Mouse (Mus musculus): ENCODE results near the gene Coro2a.

The Coro2a gene

GRCm38 (mm10) chr4:46582024-46582423, 20.0 kb downstream of the Coro2a start:
- peak; percentile 35 for DNase-seq

- peak; percentile 55 for DNase-seq
These were observed 20.4 kb downstream of the Coro2a start for GRCm38 (mm10) chr4:46581577-46581976.

GRCm38 (mm10) chr4:46580799-46581243, 21.2 kb downstream of the Coro2a start:
- DNase-seq: peak; percentile 56

GRCm38 (mm10) chr4:46578796-46579346, 23.1 kb downstream of the Coro2a start:
- peak; percentile 16 for DNase-seq

- peak; percentile 29 for DNase-seq
These were observed 23.8 kb downstream of the Coro2a start for GRCm38 (mm10) chr4:46578228-46578627.

GRCm38 (mm10) chr4:46575509-46576284, 26.3 kb downstream of the Coro2a start:
- peak; percentile 43 for DNase-seq

- peak; percentile 94 for DNase-seq
These were observed 27.2 kb downstream of the Coro2a start for GRCm38 (mm10) chr4:46574841-46575240.

- peak; percentile 73 for DNase-seq
These were observed 27.8 kb downstream of the Coro2a start for GRCm38 (mm10) chr4:46574024-46574753.

GRCm38 (mm10) chr4:46572616-46573015, 29.4 kb downstream of the Coro2a start:
- peak; percentile 81 for DNase-seq

GRCm38 (mm10) chr4:46571744-46572143, 30.3 kb downstream of the Coro2a start:
- DNase-seq: peak; percentile 30

GRCm38 (mm10) chr4:46569671-46570070, 32.3 kb downstream of the Coro2a start:
- DNase-seq: peak; percentile 78

- peak; percentile 64 for DNase-seq
These were observed 33.8 kb downstream of the Coro2a start for GRCm38 (mm10) chr4:46568169-46568568.

- DNase-seq: peak; percentile 77
These were observed 34.9 kb downstream of the Coro2a start for GRCm38 (mm10) chr4:46566931-46567671.

GRCm38 (mm10) chr4:46565393-46565955, 36.5 kb downstream of the Coro2a start:
- DNase-seq: peak; percentile 68

- no peak for DNase-seq
These were observed 37.8 kb downstream of the Coro2a start for GRCm38 (mm10) chr4:46564247-46564646.

GRCm38 (mm10) chr4:46563847-46564246, 38.2 kb downstream of the Coro2a start:
- peak; percentile 98 for DNase-seq

GRCm38 (mm10) chr4:46562841-46563240, 39.2 kb downstream of the Coro2a start:
- peak; percentile 80 for DNase-seq

GRCm38 (mm10) chr4:46562037-46562436, 40.0 kb downstream of the Coro2a start:
- DNase-seq: peak; percentile 34

- peak; percentile 67 for DNase-seq
These were observed 41.8 kb downstream of the Coro2a start for GRCm38 (mm10) chr4:46560069-46560705.

GRCm38 (mm10) chr4:46558672-46559667, 43.0 kb downstream of the Coro2a start:
- peak; percentile 78 for DNase-seq

GRCm38 (mm10) chr4:46556933-46557332, 45.1 kb downstream of the Coro2a start:
- DNase-seq: peak; percentile 70

Measured in heart, adult 11 months (tissue).